Mouse (Mus musculus) heart, postnatal 0 days (tissue): ENCODE measurements at regions not wholly inside any gene's neighbourhood (a gene's known extent, or its start where the extent isn't known, plus 50 kb on each side); places are given as distances from the start of the nearest gene placed in this dataset.

ENCODE experiments used
- ATAC-seq: fragments of 200-750 bp; cut with Nextera tagmentation; 2 replicates; pipeline ENCODE4 v1.8.0; 2017; ENCODE audit warnings: low read depth, moderate number of reproducible peaks, moderate library complexity; ENCODE audit not compliant: insufficient read depth
- DNase-seq: peaks from one replicate; pipeline ENCODE4 v3.0.0-alpha.2; 2016; ENCODE audit warnings: low spot score
- H3K27ac ChIP-seq: fragments of 300-500 bp; sonication (generic); 2 replicates; pipeline ENCODE4 v1.5.1; 2014; ENCODE audit warnings: low read depth, mild to moderate bottlenecking
- H3K27me3 ChIP-seq: fragments of 300-500 bp; sonication (generic); 2 replicates; pipeline ENCODE4 v1.6.1; 2014; ENCODE audit warnings: low read length, mixed read lengths; ENCODE audit not compliant: control insufficient read depth, insufficient read depth
- H3K36me3 ChIP-seq: fragments of 300-500 bp; sonication (generic); replicated peaks from 2 replicates; pipeline ENCODE4 v1.6.1; 2014; ENCODE audit warnings: low read length, mixed read lengths; ENCODE audit not compliant: control insufficient read depth, insufficient read depth
- H3K4me1 ChIP-seq: fragments of 300-500 bp; sonication (generic); 2 replicates; pipeline ENCODE4 v1.6.1; 2014; ENCODE audit warnings: antibody characterized with exemption; ENCODE audit not compliant: control insufficient read depth, insufficient read depth
- H3K4me2 ChIP-seq: fragments of 300-500 bp; sonication (generic); 2 replicates; pipeline ENCODE4 v1.6.1; 2014; ENCODE audit warnings: low read depth, mild to moderate bottlenecking, low read length, moderate library complexity
- H3K4me3 ChIP-seq: fragments of 300-500 bp; sonication (generic); 2 replicates; pipeline ENCODE4 v1.5.1; 2014; ENCODE audit warnings: low read depth, low read length
- H3K9ac ChIP-seq: fragments of 300-500 bp; sonication (generic); replicated peaks from 2 replicates; pipeline ENCODE4 v1.6.1; 2014; ENCODE audit warnings: low read depth, low read length, mixed read lengths
- H3K9me3 ChIP-seq: fragments of 300-500 bp; sonication (generic); replicated peaks from 2 replicates; pipeline ENCODE4 v1.6.1; 2016; ENCODE audit warnings: low read length; ENCODE audit not compliant: control insufficient read depth
- CTCF ChIP-seq: IDR thresholded peaks from 2 replicates; pipeline ENCODE4 v1.5.1; 2016; ENCODE audit warnings: antibody characterized with exemption, control low read depth, low read depth
- EP300 ChIP-seq: IDR thresholded peaks from 2 replicates; pipeline ENCODE4 v1.6.1; 2016; ENCODE audit warnings: antibody characterized with exemption, low read depth
- WGBS: fragments of 180-500 bp; shearing (Covaris S2); extraction: QIAGEN DNeasy Blood & Tissue Kit; methylation state at CpG from one replicate; pipeline ENCODE4 v1.1.7; 2014; 5-methylcytosine and 5-hydroxymethylcytosine counted together

DNA sequence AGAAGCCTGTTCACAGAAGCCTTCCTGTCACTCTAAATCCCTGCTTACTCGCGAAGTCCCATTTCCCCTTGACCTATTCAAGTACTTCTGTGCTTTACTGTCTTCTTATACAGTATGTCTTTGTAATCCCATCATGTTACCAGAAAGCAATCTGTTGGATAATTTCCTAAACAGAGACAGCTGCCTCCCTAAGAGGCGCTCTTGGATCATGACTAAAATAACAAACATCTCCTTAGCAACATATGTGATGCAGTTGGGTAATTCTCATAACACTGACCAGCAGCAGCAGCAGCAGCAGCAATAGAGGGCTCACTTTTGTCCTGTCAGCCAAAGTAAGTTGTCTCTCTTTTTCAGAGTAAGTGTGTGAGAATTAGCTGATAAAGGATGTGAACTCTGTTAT lies 138.1 kb upstream of the Gm11114 start:
- no peak overlapping the region for H3K4me2 ChIP-seq
- TF ChIP-seq CTCF (no peak), EP300 (no peak)
- ATAC-seq (peak; percentile 47), DNase-seq (no peak)
- H3K27me3 ChIP-seq = no peaks in the 10 kb centered on the region
- no peak overlapping the region for H3K27ac ChIP-seq
- H3K9me3 ChIP-seq = no peaks in the 10 kb centered on the region
- H3K9ac ChIP-seq = no peak overlapping the region
- no peaks in the 10 kb centered on the region for H3K36me3 ChIP-seq
- 58% methylated on average over 3 of the region's 3 CpGs for WGBS
- H3K4me3 ChIP-seq = no peak overlapping the region
- no peaks in the 10 kb centered on the region for H3K4me1 ChIP-seq

DNA sequence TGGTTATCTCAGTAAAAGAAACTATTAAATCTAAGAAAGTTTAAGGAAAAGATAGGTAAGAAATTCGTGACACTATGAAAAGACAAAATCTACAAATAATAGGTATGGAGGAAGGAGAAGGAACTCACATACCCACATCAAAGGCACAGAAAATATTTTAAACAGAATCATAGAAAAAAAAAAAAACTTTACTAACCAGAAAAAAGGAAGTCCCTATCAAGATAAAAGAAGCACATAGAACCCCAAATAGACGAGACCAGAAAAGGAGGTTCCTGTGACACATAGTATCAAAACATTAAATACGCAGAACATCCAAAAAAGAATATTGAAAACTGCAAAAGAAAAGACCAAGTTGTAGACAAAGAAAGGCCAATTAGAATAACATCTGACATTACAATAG lies 111.4 kb upstream of the Gm11114 start:
- ATAC-seq (no peak), DNase-seq (no peak)
- no peak overlapping the region for H3K4me2 ChIP-seq
- H3K27me3 ChIP-seq = no peaks in the 10 kb centered on the region
- H3K4me3 ChIP-seq = no peak overlapping the region
- no peaks in the 10 kb centered on the region for H3K9me3 ChIP-seq
- no peak overlapping the region for H3K9ac ChIP-seq
- no peak overlapping the region for H3K27ac ChIP-seq
- H3K36me3 ChIP-seq = no peaks in the 10 kb centered on the region
- no peaks in the 10 kb centered on the region for H3K4me1 ChIP-seq
- TF ChIP-seq CTCF = no peak
- no peak for TF ChIP-seq EP300
- WGBS = 59% methylated on average over 3 of the region's 3 CpGs

DNA sequence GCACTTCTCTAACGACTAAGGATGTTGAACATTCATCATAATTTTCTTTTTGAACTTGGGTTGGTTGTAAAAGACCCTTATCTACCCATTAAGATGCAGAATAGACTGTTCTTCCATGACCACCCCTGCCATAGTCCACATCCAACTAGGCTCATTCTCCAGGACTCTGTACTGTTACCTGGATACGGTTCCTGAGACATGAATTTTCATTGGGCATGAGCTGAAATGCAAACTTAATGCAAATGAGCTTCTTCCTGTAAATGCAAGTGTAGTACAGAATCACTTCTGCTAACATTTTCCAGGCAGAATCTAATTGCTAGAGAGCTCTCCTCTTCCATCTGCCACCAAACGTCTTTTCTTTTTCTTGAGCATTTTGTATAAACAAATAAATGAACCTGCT lies 87.7 kb upstream of the Gm11114 start:
- Histone ChIP-seq H3K4me3 (no peak overlapping the region), H3K4me2 (no peak overlapping the region), H3K27me3 (no peaks in the 10 kb centered on the region), H3K4me1 (no peaks in the 10 kb centered on the region), H3K27ac (no peak overlapping the region), H3K9ac (no peak overlapping the region), H3K9me3 (no peaks in the 10 kb centered on the region), H3K36me3 (no peaks in the 10 kb centered on the region)
- no peak for DNase-seq
- 65% methylated on average over 3 of the region's 3 CpGs for WGBS
- TF ChIP-seq EP300 = no peak
- no peak for TF ChIP-seq CTCF
- no peak for ATAC-seq
